Mouse (Mus musculus): ENCODE measurements at regions not wholly inside any gene's neighbourhood (a gene's known extent, or its start where the extent isn't known, plus 50 kb on each side); places are given as distances from the start of the nearest gene placed in this dataset.

DNA sequence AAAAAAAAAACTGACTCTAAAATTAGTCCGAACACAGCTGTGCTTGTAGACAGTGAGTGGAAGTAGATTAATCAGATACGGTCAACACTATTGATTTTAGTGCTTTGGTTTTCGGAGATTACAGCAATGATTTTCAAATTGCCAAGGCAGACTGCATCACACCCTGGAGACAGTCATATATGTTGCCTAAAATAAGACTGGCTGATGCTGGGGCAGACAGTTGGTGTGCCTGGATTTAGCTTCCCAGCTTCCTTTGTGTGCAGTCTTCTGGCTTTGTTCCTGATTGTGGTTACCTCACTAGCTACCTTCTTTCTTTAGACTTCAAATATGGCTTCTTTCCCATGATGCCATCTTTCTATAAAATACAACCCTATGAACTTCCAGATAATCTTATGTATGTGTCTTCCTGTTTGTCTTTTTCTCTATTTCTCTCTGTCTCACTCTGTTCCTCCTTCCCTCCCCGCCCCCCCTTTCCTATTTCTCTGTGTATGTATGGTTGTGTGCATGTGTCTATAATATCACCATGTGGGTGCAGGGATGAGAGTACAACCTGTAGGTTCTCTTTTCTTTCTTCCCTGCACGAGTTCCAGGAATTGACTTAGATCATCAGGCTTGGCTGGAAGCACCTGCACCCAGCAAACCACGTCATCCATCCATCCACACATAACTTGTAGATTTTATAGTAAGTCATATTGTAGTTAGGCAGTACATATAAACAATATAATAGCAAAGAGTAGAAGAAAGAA, 199.7 kb upstream of the Gm9008 start:
- H3K4me1 ChIP-seq, result no peaks in the 10 kb centered on the region
- H3K4me2 ChIP-seq, result no peak overlapping the region
- H3K9me3 ChIP-seq, result no peaks in the 10 kb centered on the region
- H3K36me3 ChIP-seq (replicated peaks), result no peaks in the 10 kb centered on the region
- no peak overlapping the region for H3K9ac ChIP-seq
- no peak overlapping the region for H3K27ac ChIP-seq
- H3K27me3 ChIP-seq (replicated peaks), result no peaks in the 10 kb centered on the region
- WGBS, result 81% methylated on average over 6 of the region's 6 CpGs
- no peak for ATAC-seq (replicated peaks)
- H3K4me3 ChIP-seq, result no peak overlapping the region

DNA sequence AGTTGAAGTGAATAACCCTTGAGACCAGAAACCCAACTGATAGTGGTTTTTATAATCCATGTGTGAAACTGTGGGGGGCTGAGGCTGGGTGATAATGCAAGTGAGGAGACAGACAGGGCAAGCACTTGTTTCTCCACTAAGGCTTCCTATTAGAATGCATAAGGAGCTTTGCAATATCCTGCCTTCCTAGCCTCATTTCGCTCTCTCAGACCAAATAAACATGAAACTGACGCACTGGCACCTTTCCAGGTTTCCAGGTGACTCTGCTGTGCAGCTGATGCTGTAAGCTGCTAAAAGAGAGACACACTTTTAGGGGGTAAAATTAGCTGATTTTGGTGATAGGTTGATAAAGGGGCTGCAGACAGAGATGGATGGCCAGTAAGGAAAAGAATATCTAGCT, 191.2 kb upstream of the Gm9008 start:
- no peaks in the 10 kb centered on the region for H3K27me3 ChIP-seq (replicated peaks)
- WGBS, result 37% methylated on average over 2 of the region's 2 CpGs
- no peak overlapping the region for H3K4me3 ChIP-seq
- H3K36me3 ChIP-seq (replicated peaks), result no peaks in the 10 kb centered on the region
- peaks cover 10% of the 10 kb centered on the region for H3K4me1 ChIP-seq
- no peaks in the 10 kb centered on the region for H3K9me3 ChIP-seq
- H3K9ac ChIP-seq, result no peak overlapping the region
- peak; percentile 48; the same call in 1 of the 2 replicates for ATAC-seq (replicated peaks)
- 0 out of 2 replicates have a peak overlapping the region, but pooled peaks have one; percentile 0 for H3K27ac ChIP-seq
- no peak overlapping the region for H3K4me2 ChIP-seq

DNA sequence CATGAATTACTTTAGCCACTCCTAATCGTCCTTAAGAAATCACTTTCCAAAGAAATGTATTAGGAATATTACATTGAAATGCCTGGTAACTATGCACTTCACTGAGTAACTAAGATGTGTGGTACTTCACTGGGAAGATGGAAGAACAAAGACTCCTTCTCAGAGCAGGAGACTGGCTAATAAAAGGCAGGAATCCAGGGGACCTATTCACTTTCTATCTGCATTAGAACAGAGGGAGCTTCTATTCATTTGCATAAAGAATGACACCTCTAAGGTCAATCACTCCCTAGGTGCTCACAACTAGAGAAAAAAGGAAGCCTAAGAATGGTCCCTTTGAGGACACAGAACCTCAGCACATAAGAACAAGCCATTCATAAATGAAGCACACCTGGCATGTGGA, 142.0 kb upstream of the Gm9008 start:
- H3K27me3 ChIP-seq (replicated peaks), result no peaks in the 10 kb centered on the region
- no peak for ATAC-seq (replicated peaks)
- no peak overlapping the region for H3K4me2 ChIP-seq
- H3K9me3 ChIP-seq, result no peaks in the 10 kb centered on the region
- no peak overlapping the region for H3K9ac ChIP-seq
- H3K36me3 ChIP-seq (replicated peaks), result no peaks in the 10 kb centered on the region
- WGBS, result 51% methylated on average over 1 of the region's 1 CpGs
- no peaks in the 10 kb centered on the region for H3K4me1 ChIP-seq
- H3K4me3 ChIP-seq, result no peak overlapping the region
- H3K27ac ChIP-seq, result no peak overlapping the region

DNA sequence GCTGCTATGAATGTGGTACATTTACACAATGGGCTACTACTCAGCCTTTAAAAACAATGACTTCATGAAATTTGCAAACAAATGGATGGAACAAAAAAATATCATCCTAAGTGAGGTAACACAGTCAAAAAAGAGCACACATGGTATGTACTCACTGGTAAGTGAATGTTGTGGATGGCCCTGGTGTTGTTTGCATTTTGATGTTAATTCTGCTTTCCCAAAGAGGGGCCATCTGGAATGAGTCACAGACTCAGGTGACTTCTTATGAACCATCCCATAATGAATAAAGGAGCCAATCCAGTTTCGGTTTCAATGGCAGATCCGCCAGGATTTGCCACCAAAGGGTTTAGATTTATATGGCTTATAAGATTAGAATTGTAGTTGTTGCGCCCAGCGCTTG, 130.8 kb upstream of the Gm9008 start:
- Histone ChIP-seq H3K9ac (no peak overlapping the region), H3K27me3 (replicated peaks) (no peaks in the 10 kb centered on the region), H3K27ac (no peak overlapping the region), H3K4me2 (no peak overlapping the region), H3K4me3 (no peak overlapping the region), H3K9me3 (no peaks in the 10 kb centered on the region), H3K36me3 (replicated peaks) (no peaks in the 10 kb centered on the region), H3K4me1 (no peaks in the 10 kb centered on the region)
- WGBS, result 89% methylated on average over 4 of the region's 4 CpGs
- ATAC-seq (replicated peaks), result no peak

DNA sequence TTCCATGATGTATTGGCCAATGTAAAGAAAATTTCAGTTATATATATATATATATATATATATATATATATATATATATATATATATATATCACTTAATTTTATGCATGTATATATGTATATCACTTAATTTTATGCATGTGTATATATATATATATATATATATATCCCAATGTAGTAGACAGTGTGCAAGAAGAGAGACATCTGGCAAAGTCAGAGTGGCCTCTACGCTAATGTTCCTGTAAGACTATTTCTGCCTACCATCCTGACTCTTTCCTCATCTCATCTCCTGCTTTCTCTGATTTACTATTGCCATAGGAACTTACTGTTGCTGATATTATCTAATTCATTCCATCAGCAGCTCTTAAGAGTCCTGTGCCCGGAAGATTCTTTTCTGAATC, 123.9 kb upstream of the Gm9008 start:
- H3K9ac ChIP-seq, result no peak overlapping the region
- no peaks in the 10 kb centered on the region for H3K36me3 ChIP-seq (replicated peaks)
- 94% methylated on average over 2 of the region's 2 CpGs for WGBS
- no peak for ATAC-seq (replicated peaks)
- no peaks in the 10 kb centered on the region for H3K9me3 ChIP-seq
- no peaks in the 10 kb centered on the region for H3K27me3 ChIP-seq (replicated peaks)
- no peak overlapping the region for H3K4me2 ChIP-seq
- H3K4me3 ChIP-seq, result no peak overlapping the region
- no peak overlapping the region for H3K27ac ChIP-seq
- H3K4me1 ChIP-seq, result no peaks in the 10 kb centered on the region

DNA sequence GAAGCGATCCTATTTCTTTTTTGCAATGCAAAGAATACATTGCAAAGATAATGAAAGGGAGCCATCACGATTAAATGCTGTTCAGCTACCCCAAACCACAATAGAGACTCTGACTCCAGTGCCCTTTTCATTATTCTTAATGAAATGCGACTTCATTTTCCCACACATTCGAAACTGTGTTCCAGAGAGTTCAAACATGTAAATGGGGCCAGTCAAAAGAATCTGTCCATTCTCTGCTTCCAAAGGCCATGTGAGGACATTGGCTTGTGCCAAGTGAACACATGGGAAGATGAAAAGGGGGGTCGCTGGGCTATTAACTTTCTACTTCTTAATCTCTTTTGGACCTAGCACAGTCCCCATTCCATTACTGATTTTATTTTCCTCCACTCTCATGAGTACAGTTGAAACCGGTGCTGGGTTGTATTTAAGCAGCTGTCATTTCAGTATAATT, 123.2 kb upstream of the Gm9008 start:
- no peak overlapping the region for H3K27ac ChIP-seq
- no peaks in the 10 kb centered on the region for H3K27me3 ChIP-seq (replicated peaks)
- WGBS, result 15% methylated on average over 6 of the region's 6 CpGs
- ATAC-seq (replicated peaks), result peak; percentile 73
- no peak overlapping the region for H3K4me3 ChIP-seq
- H3K9me3 ChIP-seq, result no peaks in the 10 kb centered on the region
- no peaks in the 10 kb centered on the region for H3K4me1 ChIP-seq
- H3K4me2 ChIP-seq, result no peak overlapping the region
- H3K9ac ChIP-seq, result no peak overlapping the region
- no peaks in the 10 kb centered on the region for H3K36me3 ChIP-seq (replicated peaks)
